Mouse (Mus musculus) mammary gland, adult 2 months (tissue): ENCODE measurements around the gene Zdhhc23. TPM values are rescaled to one million over a fixed set of nuclear protein-coding genes. Genes with fewer than 3 reads are reported as not detected.

Source experiments
- polyA plus RNA-seq: library from polyadenylated mRNA; depleted of rRNA; stranded (reverse); fragments of >200 nt; gene quantifications from 2 replicates; pipeline ENCODE4 v1.2.3, GENCODE M21; 2012; ENCODE audit warnings: low replicate concordance; rRNA removed

Zdhhc23 gene
- polyA plus RNA-seq = 1.5 and 2.2 TPM in 2 replicates

DNA sequence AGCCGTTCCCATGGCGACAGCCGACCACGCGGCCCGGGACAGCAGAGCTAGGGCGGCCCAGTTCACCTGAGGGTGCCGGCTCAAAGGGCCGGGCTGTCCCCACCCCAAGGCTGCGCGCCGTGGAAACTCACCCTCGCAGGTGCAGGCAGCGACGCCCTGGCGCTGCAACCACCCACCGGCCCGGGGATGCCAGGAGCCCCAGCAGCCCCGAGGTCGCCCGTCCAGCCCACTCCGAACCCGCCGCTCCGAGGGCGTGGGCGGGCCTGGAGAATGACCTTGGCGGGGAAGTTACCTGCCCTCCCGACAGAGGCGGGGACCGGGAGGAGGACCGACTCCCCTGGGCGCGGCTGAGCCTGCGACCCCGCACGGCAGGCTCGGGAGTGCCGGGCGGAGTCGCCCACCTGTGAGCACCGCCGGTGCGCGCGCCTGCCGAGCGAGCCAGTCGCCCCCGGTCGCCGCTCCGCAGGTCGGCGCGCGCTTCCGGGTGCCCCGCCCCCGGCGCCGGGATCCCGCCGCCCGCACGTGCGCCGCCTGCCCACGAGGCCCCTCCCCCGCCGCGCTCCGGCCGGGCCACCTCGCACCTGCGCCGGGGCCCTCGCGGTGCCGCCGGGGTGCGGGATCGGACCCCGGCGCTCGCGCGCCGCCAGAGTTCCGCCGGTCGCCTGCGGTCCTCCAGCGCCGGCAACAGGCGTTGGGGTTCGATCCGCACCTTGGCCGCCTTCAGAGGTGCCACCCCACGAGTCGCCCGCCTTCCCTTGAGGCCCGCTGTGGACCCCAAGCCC is at the start of gene Zdhhc23:
Gene Zdhhc23 (minus strand): TSS at position 464 of the 782 bp plus-strand sequence.

GRCm38 (mm10) chr16:43926341-43926859 is 53.2 kb downstream of the Zdhhc23 start, which contains the start of gene Qtrt2:
Gene Qtrt2 (minus strand): TSS chr16:43926809.

Other genes with a start within 250 kb of the Zdhhc23 start
- not detected in 2 replicates for gene Drd3, start 225.8 kb downstream of the Zdhhc23 start, polyA plus RNA-seq
- 1.0 and 2.1 TPM in 2 replicates for gene Ccdc191, start 90.0 kb downstream of the Zdhhc23 start, polyA plus RNA-seq
- gene Qtrt2, start 53.0 kb downstream of the Zdhhc23 start, polyA plus RNA-seq = 13.4 and 20.2 TPM in 2 replicates
- gene Gramd1c, start 83.6 kb upstream of the Zdhhc23 start, polyA plus RNA-seq = 0.31 and 0.93 TPM in 2 replicates
- 13.5 and 30.3 TPM in 2 replicates for gene Atp6v1a, start 159.9 kb upstream of the Zdhhc23 start, polyA plus RNA-seq
- 6.1 and 13.1 TPM in 2 replicates for gene Naa50, start 160.0 kb upstream of the Zdhhc23 start, polyA plus RNA-seq
- 5.4 and 9.4 TPM in 2 replicates for gene Usf3, start 193.5 kb upstream of the Zdhhc23 start, polyA plus RNA-seq